Mouse (Mus musculus): Measurements from ENCODE around the gene 1700007K13Rik. TPM values are rescaled to one million over a fixed set of nuclear protein-coding genes. Genes with fewer than 3 reads are reported as not detected.
"Not testable (repeated sequence)": the region's sequence is repeated elsewhere in the genome, so short reads cannot be mapped to it uniquely, and the experiment has no call there.

1700007K13Rik gene
- polyA plus RNA-seq (2016; fragmentation: Nextera tagmentation; extraction: Ambion mirVana) = 2.0 and 2.4 TPM in 2 replicates

DNA sequence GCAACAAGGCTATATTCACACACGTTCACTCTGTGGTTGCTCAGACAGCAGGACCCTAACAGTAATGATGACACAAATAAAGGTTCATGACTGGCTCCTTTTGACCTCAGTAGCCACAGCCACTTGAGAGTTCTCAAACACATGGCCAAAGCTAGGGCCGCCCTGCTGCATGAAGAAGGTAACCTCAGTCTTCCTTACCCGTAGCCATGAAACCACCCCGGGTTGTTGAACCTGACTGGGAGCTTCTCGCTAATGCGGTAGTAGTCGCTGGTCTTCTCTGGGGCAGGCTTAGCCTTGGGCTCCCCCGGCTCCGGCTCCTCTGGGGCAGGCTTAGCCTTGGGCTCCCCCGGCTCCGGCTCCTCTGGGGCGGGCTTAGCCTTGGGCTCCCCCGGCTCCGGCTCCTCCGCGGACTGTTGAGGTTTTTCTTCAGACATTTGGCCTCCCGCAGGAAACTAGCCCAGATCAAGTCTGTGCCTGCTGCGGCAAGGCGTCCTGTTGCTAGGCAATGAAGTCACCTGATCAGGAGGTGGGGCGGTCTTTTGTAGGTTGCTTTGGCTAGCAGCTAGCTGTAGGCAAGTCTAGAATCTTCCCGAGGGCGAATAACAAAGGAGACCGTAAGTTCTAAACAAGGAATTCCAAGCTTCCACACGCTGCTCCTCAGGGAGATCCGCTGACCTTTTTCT is at the start of gene 1700007K13Rik:
TSS of gene 1700007K13Rik (minus strand) at position 497 of the 683 bp plus-strand sequence.
- Histone ChIP-seq H3K4me1 (peaks cover 34% of the 10 kb centered on the region), H3K27ac (peak within 1 kb of the TSS; percentile 83), H3K27me3 (ENCODE audit: poor library complexity, severe bottlenecking) (peaks cover 18% of the 10 kb centered on the region), H3K36me3 (replicated peaks) (peaks cover 24% of the 10 kb centered on the region), H3K4me3 (peak within 1 kb of the TSS; percentile 51), H3K9me3 (no peaks in the 10 kb centered on the region; the same call in 1 of the 2 replicates)
- 5% methylated on average over 25 of the region's 25 CpGs for WGBS
- peak; percentile 82 for DNase-seq (ENCODE audit: extremely low spot score, low spot score)

DNA sequence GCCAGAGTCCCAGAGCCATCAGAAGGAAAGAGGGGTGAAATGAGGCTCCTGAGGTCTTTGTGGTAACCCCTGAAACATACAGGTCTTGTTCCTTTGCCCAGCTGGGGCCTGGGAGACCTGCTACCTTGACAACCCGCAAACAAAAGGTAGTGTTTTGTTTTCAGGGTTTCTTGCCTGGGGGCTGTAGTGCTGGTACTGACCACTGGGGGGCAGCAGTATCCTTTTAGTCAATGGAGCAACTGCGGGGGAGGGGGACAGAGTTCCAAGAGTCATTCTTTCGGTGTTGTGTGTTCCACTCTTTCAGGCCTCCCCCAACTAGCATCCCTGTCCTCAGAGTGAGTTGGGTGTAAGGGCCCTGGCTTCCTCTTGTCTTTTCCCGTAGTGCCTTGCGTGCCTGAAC is 48.4 kb upstream of the 1700007K13Rik start:
- Histone ChIP-seq H3K9me3 (no peaks in the 10 kb centered on the region), H3K27ac (peak overlapping the region; percentile 89)
- 19% methylated on average over 5 of the region's 5 CpGs for WGBS

DNA sequence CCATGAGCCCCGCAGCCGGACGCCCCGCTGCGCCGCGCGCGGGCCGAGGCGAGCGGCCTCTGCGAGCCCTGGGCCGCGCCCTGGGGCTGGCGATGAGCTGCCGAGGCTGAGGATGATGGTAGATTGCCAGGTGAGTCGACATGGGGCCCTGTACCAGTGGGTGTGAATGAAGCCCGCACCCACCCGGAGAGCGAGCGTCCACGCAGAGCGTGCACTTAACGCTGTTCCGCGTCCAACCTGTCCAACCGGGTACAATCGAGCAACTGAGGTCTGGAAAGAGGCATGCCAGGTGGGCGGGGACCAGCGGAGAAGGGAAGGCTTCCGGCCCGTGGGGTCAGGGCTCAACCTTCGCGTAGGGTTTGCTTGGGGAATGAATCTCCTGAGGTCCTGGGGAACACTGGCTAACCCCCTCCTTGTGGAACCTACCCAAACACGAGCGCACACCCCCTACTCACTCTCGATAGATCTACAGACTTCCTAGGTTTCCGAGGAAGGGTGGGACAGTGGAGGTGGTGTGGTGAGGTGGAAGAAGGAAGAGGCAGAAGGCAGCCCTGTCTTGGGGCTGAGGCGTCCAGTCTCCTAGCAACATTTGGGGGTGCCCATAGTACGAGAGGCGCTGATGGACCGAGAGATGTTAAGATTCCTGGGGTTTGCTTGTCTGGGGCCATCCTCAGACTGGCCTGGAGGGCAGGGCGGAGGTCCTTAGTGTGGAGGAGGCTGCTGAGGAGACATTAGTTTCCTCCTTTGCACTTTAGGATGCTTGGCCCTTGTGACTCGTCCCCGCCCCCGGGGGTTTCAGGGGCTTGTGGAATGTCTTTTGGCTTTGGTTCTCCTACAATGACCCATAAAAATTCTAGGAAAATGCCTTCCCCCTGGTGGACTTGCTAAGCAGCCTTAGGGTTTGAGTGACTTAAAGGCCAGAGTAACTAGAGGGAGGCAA is 47.6 kb upstream of the 1700007K13Rik start:
- H3K36me3 ChIP-seq (replicated peaks) = 0 out of 2 replicates have a peak, but pooled peaks cover 9% of the 10 kb centered on the region
- peak overlapping the region; percentile 79 for H3K4me3 ChIP-seq
- 6% methylated on average over 47 of the region's 47 CpGs for WGBS
- no peaks in the 10 kb centered on the region for H3K9me3 ChIP-seq
- H3K27me3 ChIP-seq (ENCODE audit: poor library complexity, severe bottlenecking) = peaks cover 23% of the 10 kb centered on the region
- peak overlapping the region; percentile 89 for H3K27ac ChIP-seq
- DNase-seq (ENCODE audit: extremely low spot score, low spot score) = no peak
- H3K4me1 ChIP-seq = peaks cover 52% of the 10 kb centered on the region

More for the DNA sequence above, 48.4 kb upstream of the 1700007K13Rik start:
- peak overlapping the region; percentile 79 for H3K4me3 ChIP-seq
- peak; percentile 87 for DNase-seq (ENCODE audit: extremely low spot score, low spot score)
- 0 out of 2 replicates have a peak, but pooled peaks cover 9% of the 10 kb centered on the region for H3K36me3 ChIP-seq (replicated peaks)
- peaks cover 57% of the 10 kb centered on the region for H3K4me1 ChIP-seq
- peaks cover 23% of the 10 kb centered on the region for H3K27me3 ChIP-seq (ENCODE audit: poor library complexity, severe bottlenecking)

DNA sequence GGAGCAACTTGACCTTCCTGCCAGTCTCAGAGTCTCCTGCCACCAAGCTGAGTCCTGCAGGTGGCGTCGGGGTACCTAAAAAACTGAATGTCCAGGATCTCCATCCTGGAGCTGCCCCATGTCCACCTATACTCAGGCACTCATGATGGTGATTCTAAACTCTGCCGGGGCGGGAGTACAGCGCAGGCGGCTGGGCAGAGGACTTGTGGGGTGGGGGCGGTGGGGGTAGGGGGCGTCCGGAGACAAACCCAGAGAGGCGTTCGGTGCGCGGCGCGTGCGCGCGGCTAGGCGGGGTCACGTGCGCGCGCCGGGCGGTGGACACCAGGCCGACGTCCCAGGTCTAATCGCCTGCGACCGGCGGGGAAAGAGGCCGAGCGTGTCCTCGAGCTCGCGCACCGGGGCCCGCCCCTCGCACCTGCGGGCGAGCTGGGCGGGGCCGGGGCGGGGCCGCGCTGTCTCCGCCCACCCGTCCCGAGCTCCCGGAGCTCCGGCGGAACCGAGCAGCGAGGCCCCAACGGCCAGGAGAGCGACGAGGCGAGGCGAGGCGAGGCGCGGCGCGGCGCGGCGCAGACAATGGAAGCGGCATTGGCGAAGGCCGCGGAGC is 46.8 kb upstream of the 1700007K13Rik start, which contains the start of gene Ralgds:
TSS of gene Ralgds (plus strand) at position 328 of the 604 bp plus-strand sequence.
- H3K36me3 ChIP-seq (replicated peaks) = 0 out of 2 replicates have a peak, but pooled peaks cover 9% of the 10 kb centered on the region
- WGBS = under 1% methylated on average over 64 of the region's 71 CpGs
- H3K27me3 ChIP-seq (ENCODE audit: poor library complexity, severe bottlenecking) = peaks cover 23% of the 10 kb centered on the region
- peak within 1 kb of the TSS; percentile 89 for H3K27ac ChIP-seq
- DNase-seq (ENCODE audit: extremely low spot score, low spot score) = peak; percentile 79
- H3K9me3 ChIP-seq = no peaks in the 10 kb centered on the region
- peak within 1 kb of the TSS; percentile 79 for H3K4me3 ChIP-seq
- H3K4me1 ChIP-seq = peaks cover 44% of the 10 kb centered on the region

DNA sequence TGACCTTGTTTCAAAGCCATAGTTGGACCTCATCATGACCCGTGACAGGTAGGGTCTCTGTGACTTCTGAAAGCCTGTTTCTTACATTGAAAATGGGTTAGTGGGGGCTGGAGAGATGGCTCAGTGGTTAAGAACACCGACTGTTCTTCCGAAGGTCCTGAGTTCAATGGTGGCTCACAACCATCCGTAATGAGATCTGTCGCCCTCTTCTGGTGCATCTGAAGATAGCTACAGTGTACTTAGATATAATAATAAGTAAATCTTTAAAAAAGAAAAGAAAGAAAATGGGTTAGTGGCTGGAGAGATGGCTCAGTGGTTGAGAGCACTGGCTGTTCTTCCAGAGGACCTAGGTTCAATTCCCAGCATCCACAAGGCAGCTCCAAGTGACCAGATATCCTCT is 45.5 kb upstream of the 1700007K13Rik start:
- H3K9me3 ChIP-seq; DNase-seq (ENCODE audit: extremely low spot score, low spot score); H3K27ac ChIP-seq; H3K36me3 ChIP-seq (replicated peaks); H3K4me3 ChIP-seq: not testable (repeated sequence)
- peaks cover 23% of the 10 kb centered on the region for H3K27me3 ChIP-seq (ENCODE audit: poor library complexity, severe bottlenecking)
- WGBS = 49% methylated on average over 5 of the region's 5 CpGs
- H3K4me1 ChIP-seq = peaks cover 33% of the 10 kb centered on the region

DNA sequence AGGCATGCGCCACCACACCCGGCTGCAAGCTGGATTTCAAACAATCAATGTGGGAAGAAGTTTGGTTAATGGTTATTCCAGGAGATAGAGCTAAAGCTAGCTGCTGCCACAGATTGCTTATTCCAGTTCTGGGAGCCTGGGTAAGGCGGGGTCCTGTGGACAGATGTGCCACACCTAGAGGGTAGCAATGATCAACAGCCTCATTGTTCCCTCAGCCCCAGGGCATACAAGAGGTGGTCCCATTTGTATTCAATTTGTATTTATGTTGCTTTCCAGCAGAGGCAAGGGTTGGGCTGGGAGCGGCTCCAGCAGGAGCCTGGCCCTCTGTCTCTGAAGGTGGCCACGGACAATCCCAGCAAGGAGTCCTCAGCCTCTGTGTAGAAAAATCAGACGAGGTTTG is 40.2 kb upstream of the 1700007K13Rik start:
- Histone ChIP-seq H3K36me3 (replicated peaks) (no peaks in the 10 kb centered on the region), H3K27me3 (ENCODE audit: poor library complexity, severe bottlenecking) (peaks cover 7% of the 10 kb centered on the region), H3K4me1 (no peaks in the 10 kb centered on the region), H3K9me3 (no peaks in the 10 kb centered on the region), H3K27ac (no peak overlapping the region), H3K4me3 (no peak overlapping the region)
- no peak for DNase-seq (ENCODE audit: extremely low spot score, low spot score)
- 84% methylated on average over 6 of the region's 6 CpGs for WGBS

DNA sequence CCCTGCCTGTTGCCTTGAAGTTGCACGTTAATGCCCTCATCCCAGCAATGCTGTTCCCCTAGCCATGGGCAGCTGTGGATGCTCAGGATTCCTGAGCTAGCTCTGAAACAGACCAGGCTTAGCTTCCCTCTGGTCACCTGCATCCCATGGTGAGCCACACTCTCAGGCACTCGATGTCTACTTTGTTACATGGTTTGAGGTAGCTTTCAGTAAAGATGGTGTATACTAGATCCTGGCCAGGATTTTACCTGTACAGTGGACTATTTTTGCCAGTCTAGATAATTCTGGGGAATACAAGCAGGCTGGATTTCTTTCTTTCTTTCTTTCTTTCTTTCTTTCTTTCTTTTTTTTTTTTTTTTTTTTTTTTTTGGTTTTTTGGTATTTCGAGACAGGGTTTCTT is 39.7 kb upstream of the 1700007K13Rik start, which contains the start of gene Gm10134:
TSS of gene Gm10134 (plus strand) at position 301 of the 400 bp plus-strand sequence.
- Histone ChIP-seq H3K9me3 (no peaks in the 10 kb centered on the region), H3K4me1 (no peaks in the 10 kb centered on the region), H3K27ac (no peak within 1 kb of the TSS), H3K36me3 (replicated peaks) (no peaks in the 10 kb centered on the region), H3K4me3 (no peak within 1 kb of the TSS), H3K27me3 (ENCODE audit: poor library complexity, severe bottlenecking) (peaks cover 2% of the 10 kb centered on the region)
- WGBS = 80% methylated on average over 3 of the region's 3 CpGs
- no peak for DNase-seq (ENCODE audit: extremely low spot score, low spot score)

DNA sequence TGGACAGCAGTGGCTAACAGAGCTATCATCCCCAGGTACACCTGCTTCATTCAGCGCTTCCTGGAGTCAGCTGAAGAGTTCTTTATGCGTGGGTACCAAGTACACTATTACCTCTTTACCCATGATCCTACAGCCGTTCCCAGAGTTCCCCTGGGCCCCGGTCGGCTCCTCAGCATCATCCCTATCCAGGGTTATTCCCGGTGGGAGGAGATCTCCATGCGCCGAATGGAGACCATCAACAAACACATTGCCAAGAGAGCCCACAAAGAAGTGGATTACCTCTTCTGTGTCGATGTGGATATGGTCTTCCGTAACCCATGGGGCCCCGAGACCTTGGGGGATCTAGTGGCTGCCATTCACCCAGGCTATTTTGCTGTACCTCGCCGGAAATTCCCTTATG is 38.5 kb upstream of the 1700007K13Rik start:
- no peak overlapping the region for H3K27ac ChIP-seq
- no peak overlapping the region for H3K4me3 ChIP-seq
- H3K4me1 ChIP-seq = no peaks in the 10 kb centered on the region
- WGBS = 93% methylated on average over 13 of the region's 13 CpGs
- DNase-seq (ENCODE audit: extremely low spot score, low spot score) = no peak
- H3K36me3 ChIP-seq (replicated peaks) = no peaks in the 10 kb centered on the region
- H3K27me3 ChIP-seq (ENCODE audit: poor library complexity, severe bottlenecking) = no peaks in the 10 kb centered on the region
- H3K9me3 ChIP-seq = no peaks in the 10 kb centered on the region

DNA sequence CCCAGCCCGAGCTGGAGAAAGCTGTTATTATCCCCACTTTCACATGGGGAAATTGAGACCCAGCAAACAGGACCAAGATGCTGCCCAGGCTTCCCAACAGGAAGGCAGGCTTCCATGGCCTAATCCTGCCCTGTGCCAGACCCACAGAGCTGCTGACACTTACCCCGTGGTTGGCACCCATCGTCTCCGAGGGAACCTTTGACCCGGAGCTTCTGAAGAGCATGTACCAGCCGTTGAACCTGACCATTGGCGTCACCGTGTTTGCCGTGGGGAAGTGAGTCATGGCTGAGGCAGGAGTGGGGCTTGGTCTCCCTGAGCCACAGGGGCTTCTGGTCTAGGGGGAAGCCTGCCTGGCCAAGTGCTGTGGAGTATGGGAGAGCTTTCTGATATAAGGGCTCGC is 36.9 kb upstream of the 1700007K13Rik start:
- 89% methylated on average over 10 of the region's 10 CpGs for WGBS
- H3K27me3 ChIP-seq (ENCODE audit: poor library complexity, severe bottlenecking) = no peaks in the 10 kb centered on the region
- H3K4me1 ChIP-seq = no peaks in the 10 kb centered on the region
- no peak overlapping the region for H3K4me3 ChIP-seq
- no peak for DNase-seq (ENCODE audit: extremely low spot score, low spot score)
- H3K36me3 ChIP-seq (replicated peaks) = no peaks in the 10 kb centered on the region
- H3K9me3 ChIP-seq = no peaks in the 10 kb centered on the region
- no peak overlapping the region for H3K27ac ChIP-seq

DNA sequence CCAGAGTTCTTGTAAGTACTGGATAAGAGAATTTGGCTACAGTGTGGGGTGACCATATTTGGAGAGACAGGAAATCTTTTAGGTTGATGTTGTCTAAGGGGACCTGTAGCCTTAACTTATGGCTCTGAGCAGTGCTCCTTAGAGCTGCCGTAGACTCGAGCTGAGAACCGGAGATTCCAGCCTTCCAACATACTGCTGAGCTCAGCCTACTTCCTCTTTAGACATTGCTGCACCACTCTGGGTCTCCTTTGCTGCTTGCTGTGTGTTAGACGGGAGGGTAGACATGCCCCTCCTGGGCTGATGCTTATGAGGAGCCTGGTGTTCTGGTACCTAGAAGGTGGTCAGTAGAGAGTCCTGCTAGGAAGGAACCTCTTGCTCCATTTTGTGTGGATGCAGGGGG is 32.3 kb upstream of the 1700007K13Rik start:
- 88% methylated on average over 4 of the region's 4 CpGs for WGBS

DNA sequence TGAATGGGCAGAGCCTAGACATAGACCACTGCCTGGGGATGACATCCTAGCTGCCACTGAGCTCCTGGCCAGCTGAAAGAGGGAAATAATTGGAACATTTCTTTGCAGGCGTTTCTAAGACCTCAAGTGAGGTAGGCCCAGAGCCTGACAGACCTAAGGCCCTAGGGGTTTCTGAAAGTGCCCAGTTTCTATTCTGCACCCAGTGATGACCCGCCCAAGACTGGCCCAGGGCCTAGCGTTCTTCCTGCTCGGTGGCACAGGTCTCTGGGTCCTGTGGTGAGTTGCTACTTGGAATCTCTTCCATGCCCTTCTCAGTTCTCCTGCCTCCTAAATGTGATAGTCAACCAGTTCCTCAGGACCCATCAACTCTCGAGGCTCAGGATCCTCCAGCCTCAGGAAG is 31.4 kb upstream of the 1700007K13Rik start:
- no peak overlapping the region for H3K27ac ChIP-seq
- no peak for DNase-seq (ENCODE audit: extremely low spot score, low spot score)
- no peaks in the 10 kb centered on the region for H3K4me1 ChIP-seq
- H3K36me3 ChIP-seq (replicated peaks) = no peaks in the 10 kb centered on the region
- no peaks in the 10 kb centered on the region for H3K27me3 ChIP-seq (ENCODE audit: poor library complexity, severe bottlenecking)
- WGBS = 83% methylated on average over 5 of the region's 5 CpGs
- no peak overlapping the region for H3K4me3 ChIP-seq
- H3K9me3 ChIP-seq = 0 out of 2 replicates have a peak, but pooled peaks cover 3% of the 10 kb centered on the region

More for the DNA sequence above, 32.3 kb upstream of the 1700007K13Rik start:
- Histone ChIP-seq H3K4me1 (no peaks in the 10 kb centered on the region), H3K4me3 (no peak overlapping the region), H3K27ac (no peak overlapping the region), H3K9me3 (0 out of 2 replicates have a peak, but pooled peaks cover 3% of the 10 kb centered on the region), H3K36me3 (replicated peaks) (no peaks in the 10 kb centered on the region), H3K27me3 (ENCODE audit: poor library complexity, severe bottlenecking) (no peaks in the 10 kb centered on the region)
- no peak for DNase-seq (ENCODE audit: extremely low spot score, low spot score)

DNA sequence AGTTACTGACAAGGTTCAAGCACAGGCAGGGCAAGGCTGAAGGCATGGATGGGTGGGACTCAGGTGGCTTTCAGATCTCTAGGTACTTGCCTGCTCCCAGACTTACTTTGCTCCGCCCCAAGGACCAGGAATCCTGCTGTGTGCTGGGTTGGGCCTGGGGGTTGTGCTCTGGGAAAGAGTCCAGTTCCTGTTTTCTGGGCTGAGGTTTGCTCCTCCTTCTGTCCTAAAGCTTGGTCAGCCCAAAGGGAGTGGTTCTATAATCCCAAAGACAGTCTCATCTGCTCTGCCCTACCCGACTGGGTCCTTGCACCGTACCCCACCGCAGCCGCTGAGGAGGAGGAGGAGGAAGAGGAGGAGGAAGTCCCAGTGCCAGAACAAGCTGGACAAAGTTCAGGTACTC is 30.5 kb upstream of the 1700007K13Rik start, which contains the start of gene Gbgt1:
TSS of gene Gbgt1 (plus strand) at position 221 of the 400 bp plus-strand sequence.
- 83% methylated on average over 5 of the region's 5 CpGs for WGBS
- Histone ChIP-seq H3K9me3 (0 out of 2 replicates have a peak, but pooled peaks cover 3% of the 10 kb centered on the region), H3K4me1 (no peaks in the 10 kb centered on the region)

More for the DNA sequence above, 30.5 kb upstream of the 1700007K13Rik start, which contains the start of gene Gbgt1:
- Histone ChIP-seq H3K27me3 (ENCODE audit: poor library complexity, severe bottlenecking) (no peaks in the 10 kb centered on the region), H3K27ac (no peak within 1 kb of the TSS), H3K4me3 (no peak within 1 kb of the TSS), H3K36me3 (replicated peaks) (no peaks in the 10 kb centered on the region)
- DNase-seq (ENCODE audit: extremely low spot score, low spot score) = no peak

Measured in forebrain, embryonic 10.5 days (tissue).